Mouse (Mus musculus): ENCODE results near the gene Pdzd7. TPM values are rescaled to one million over a fixed set of nuclear protein-coding genes. Genes with fewer than 3 reads are reported as not detected.
A peak's percentile ranks its signal among the peaks of the same experiment; 100 is the strongest.

The Pdzd7 gene
- polyA plus RNA-seq, 1 experiment from 2014 or later: not detected

DNA sequence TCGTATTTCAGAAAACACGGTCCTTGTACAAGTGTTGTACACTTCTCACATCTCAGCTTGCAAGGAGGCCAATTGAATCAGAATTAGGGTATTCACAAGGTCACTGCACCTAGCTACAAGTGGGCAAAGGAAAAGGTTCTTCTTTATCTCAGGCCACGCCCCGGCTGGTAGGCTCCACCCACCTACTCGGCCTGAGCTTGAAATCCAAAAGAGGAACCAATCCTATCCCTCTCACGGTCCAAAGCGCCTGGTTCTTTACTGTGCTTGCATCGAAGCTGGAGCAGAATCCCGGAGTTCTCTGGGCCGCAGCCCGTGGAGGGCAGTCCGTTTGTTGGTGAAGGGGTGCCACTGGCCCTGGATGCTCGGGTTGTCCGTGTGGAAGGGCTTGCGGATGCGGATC is 40.1 kb downstream of the Pdzd7 start, which contains the start of gene Twnk:
Gene Twnk, plus strand, starts transcription at position 220 of the 400 bp plus-strand sequence.
- peak within 1 kb of the TSS; percentile 92 for H3K4me2 ChIP-seq
- peak; percentile 19; the same call in 1 of the 2 replicates for ATAC-seq (ENCODE audit: low read depth)

DNA sequence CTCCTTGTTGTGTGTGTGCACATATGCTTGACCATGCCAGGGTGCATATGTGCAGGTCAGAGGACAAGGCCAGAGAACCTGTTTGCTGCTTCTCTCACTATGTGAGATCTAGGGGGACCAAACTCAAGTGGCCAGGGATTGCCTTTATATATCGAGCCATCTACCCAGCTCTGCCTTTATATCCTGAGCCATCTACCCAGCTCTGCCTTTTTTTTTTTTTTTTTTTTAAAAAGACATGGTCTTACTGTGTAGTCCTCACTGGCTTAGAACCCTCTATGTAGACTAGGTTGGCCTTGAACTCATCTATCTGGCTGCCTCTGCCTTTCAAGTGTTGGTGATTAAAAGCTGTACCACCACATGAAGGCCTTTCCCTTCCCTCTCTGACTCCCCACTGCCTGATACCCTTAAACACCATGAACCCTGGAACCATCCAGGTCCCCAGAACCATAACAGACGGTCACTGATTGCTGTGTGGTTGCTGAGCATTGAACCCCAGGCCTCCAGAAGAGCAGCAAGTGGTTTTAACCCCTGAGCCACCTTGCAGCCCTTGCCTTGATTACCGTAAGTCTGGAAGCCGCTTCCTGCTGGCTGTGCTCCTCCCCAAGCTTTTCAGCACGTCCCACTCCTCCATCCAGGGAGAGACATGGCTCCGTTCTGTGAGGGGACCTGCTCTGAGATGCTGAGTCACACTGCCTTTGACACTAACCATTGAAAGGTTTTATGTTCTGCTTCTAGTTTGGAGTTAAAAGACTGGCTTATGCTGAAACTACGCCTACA is 41.6 kb downstream of the Pdzd7 start:
- no peak for ATAC-seq (ENCODE audit: low read depth)

More for the DNA sequence above, 40.1 kb downstream of the Pdzd7 start, which contains the start of gene Twnk:
- H3K9ac ChIP-seq: peak within 1 kb of the TSS; percentile 85
- peaks cover 43% of the 10 kb centered on the region for H3K4me1 ChIP-seq (replicated peaks)
- peak; percentile 74 for DNase-seq
- H3K36me3 ChIP-seq: peaks cover 66% of the 10 kb centered on the region
- WGBS (ENCODE audit: insufficient replicate concordance): 7% methylated on average over 16 of the region's 16 CpGs
- peak within 1 kb of the TSS; percentile 96 for H3K4me3 ChIP-seq (replicated peaks)
- H3K27me3 ChIP-seq: no peaks in the 10 kb centered on the region
- H3K9me3 ChIP-seq (replicated peaks): no peaks in the 10 kb centered on the region
- H3K27ac ChIP-seq: peak within 1 kb of the TSS; percentile 68

DNA sequence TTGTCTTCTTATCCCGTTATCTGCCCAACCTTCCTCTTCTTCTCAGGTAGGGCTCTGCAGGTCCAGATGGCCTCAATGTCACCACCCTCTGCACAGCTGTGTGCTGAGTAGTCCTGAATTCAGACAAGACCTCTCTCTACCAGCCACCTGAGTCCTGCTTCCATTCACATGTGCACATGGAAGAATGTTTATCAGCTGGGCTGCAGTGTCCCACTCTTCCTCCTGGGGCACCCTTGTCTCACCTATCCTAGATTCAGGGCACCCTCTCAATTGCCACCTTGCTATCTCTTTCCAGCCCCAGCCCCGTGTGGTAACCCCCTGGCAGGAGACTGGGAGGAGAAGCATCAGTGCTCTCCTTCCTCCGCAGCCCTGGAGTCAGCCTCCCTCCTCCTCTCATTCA is 43.2 kb downstream of the Pdzd7 start:
- ATAC-seq (ENCODE audit: low read depth) (no peak), DNase-seq (no peak)
- Histone ChIP-seq H3K9me3 (replicated peaks) (no peaks in the 10 kb centered on the region), H3K4me3 (replicated peaks) (no peak overlapping the region), H3K27me3 (no peaks in the 10 kb centered on the region), H3K4me2 (no peak overlapping the region), H3K27ac (no peak overlapping the region), H3K4me1 (replicated peaks) (peaks cover 25% of the 10 kb centered on the region), H3K36me3 (peaks cover 49% of the 10 kb centered on the region), H3K9ac (no peak overlapping the region)
- 56% methylated on average over 3 of the region's 3 CpGs for WGBS (ENCODE audit: insufficient replicate concordance)

More for the DNA sequence above, 41.6 kb downstream of the Pdzd7 start:
- Histone ChIP-seq H3K36me3 (peaks cover 55% of the 10 kb centered on the region), H3K4me3 (replicated peaks) (no peak overlapping the region), H3K9ac (no peak overlapping the region), H3K4me2 (no peak overlapping the region), H3K9me3 (replicated peaks) (no peaks in the 10 kb centered on the region), H3K4me1 (replicated peaks) (peaks cover 40% of the 10 kb centered on the region), H3K27ac (no peak overlapping the region), H3K27me3 (no peaks in the 10 kb centered on the region)
- no peak for DNase-seq
- 83% methylated on average over 7 of the region's 7 CpGs for WGBS (ENCODE audit: insufficient replicate concordance)

DNA sequence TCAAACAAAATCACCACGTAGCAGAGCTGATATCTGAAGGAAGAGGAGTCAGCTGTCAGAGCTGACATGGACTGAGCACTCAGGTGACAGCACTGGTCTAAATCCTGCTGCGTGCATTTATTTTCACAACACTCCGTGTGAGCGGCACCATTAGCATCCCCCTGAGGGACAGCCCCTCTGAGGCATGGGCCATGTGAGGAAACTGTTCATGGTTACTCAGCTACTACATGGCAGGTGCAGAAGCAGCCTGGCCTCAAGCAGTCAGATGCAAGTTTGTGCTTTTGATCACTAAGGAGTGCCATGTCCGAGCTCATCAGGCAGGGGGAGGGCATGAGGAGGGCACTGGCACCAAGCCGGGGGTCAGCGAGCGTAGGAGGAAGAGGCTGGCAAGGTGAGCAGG is 45.9 kb downstream of the Pdzd7 start:
- no peak overlapping the region for H3K9ac ChIP-seq
- DNase-seq (no peak), ATAC-seq (ENCODE audit: low read depth) (no peak)
- WGBS (ENCODE audit: insufficient replicate concordance): 75% methylated on average over 8 of the region's 8 CpGs
- no peak overlapping the region for H3K27ac ChIP-seq
- H3K36me3 ChIP-seq: peaks cover 46% of the 10 kb centered on the region
- H3K9me3 ChIP-seq (replicated peaks): no peaks in the 10 kb centered on the region
- no peak overlapping the region for H3K4me3 ChIP-seq (replicated peaks)
- H3K4me2 ChIP-seq: no peak overlapping the region
- H3K4me1 ChIP-seq (replicated peaks): peaks cover 16% of the 10 kb centered on the region
- no peaks in the 10 kb centered on the region for H3K27me3 ChIP-seq

DNA sequence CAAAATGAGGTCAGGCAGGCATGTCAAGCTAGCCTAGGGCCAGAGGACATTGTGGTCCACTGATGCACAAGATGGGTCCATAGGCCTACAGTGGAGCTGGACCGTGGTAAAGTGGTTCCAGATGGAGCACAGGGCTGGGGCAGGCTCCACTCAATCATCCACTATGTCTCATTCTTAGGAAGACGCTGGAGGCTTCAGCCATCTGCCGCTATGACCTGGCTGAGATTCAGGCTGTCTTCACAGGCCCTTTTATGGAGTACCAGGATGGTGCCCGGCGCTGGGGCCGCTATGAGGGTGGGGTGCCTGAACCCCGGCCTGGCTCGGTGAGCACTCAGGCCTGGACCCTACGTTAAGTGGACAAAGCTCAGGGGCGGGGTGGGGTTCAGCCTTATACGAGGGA is 47.7 kb downstream of the Pdzd7 start:
- no peak overlapping the region for H3K4me3 ChIP-seq (replicated peaks)
- H3K27me3 ChIP-seq: no peaks in the 10 kb centered on the region
- peaks cover 13% of the 10 kb centered on the region for H3K4me1 ChIP-seq (replicated peaks)
- no peak for DNase-seq
- no peak overlapping the region for H3K4me2 ChIP-seq
- H3K9me3 ChIP-seq (replicated peaks): no peaks in the 10 kb centered on the region
- H3K9ac ChIP-seq: no peak overlapping the region
- H3K27ac ChIP-seq: no peak overlapping the region
- WGBS (ENCODE audit: insufficient replicate concordance): 83% methylated on average over 11 of the region's 11 CpGs
- no peak for ATAC-seq (ENCODE audit: low read depth)
- peaks cover 27% of the 10 kb centered on the region for H3K36me3 ChIP-seq

DNA sequence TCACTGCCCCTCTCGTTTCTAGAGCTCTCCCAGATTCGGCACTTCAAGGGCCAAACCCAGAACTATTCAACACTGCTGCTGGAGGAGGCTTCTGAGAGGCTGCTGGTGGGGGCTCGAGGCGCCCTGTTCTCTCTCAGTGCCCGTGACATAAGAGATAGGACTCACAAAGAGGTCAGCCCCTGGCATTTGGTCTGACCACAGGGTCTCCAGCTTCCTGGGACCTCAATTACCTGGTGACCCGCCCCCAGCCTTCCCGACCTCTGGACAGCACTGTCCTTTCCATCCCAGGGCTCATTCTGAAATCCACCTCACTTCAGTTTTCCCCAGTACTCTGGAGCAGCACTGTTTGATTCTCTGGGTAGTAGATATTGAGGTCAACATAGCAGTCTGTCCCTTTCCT is 52.8 kb downstream of the Pdzd7 start:
- Histone ChIP-seq H3K36me3 (0 out of 2 replicates have a peak, but pooled peaks cover 5% of the 10 kb centered on the region), H3K4me1 (replicated peaks) (peaks cover 27% of the 10 kb centered on the region), H3K4me2 (no peak overlapping the region), H3K4me3 (replicated peaks) (no peak overlapping the region), H3K9me3 (replicated peaks) (no peaks in the 10 kb centered on the region), H3K27me3 (peaks cover 39% of the 10 kb centered on the region), H3K27ac (peak overlapping the region; percentile 18; the same call in 1 of the 2 replicates), H3K9ac (no peak overlapping the region)
- DNase-seq (no peak), ATAC-seq (ENCODE audit: low read depth) (no peak)
- WGBS (ENCODE audit: insufficient replicate concordance): 43% methylated on average over 7 of the region's 7 CpGs

DNA sequence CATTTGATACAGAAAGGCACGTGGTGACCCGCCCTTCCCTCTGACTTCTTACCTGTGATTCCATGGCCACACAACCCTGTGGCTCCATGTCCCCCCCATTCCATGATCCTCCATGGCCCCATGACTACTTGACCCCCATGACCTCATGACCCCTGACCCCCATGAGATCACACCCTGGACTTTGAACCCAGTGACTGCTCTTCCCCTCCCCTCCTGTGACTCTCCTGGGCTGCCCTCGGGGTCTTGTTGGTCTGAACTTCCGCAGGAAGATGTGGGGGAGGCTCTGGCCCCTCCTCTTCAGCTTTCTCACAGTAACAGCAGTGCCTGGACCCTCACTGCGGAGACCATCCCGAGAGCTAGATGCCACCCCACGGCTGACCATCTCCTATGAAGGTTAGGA is 53.3 kb downstream of the Pdzd7 start:
- H3K27me3 ChIP-seq: peaks cover 43% of the 10 kb centered on the region
- H3K4me2 ChIP-seq: no peak overlapping the region
- ATAC-seq (ENCODE audit: low read depth): no peak
- no peak overlapping the region for H3K27ac ChIP-seq
- no peak overlapping the region for H3K9ac ChIP-seq
- WGBS (ENCODE audit: insufficient replicate concordance): 26% methylated on average over 7 of the region's 7 CpGs
- no peak overlapping the region for H3K4me3 ChIP-seq (replicated peaks)
- no peaks in the 10 kb centered on the region for H3K9me3 ChIP-seq (replicated peaks)
- H3K4me1 ChIP-seq (replicated peaks): peaks cover 31% of the 10 kb centered on the region
- 0 out of 2 replicates have a peak, but pooled peaks cover 2% of the 10 kb centered on the region for H3K36me3 ChIP-seq
- no peak for DNase-seq

DNA sequence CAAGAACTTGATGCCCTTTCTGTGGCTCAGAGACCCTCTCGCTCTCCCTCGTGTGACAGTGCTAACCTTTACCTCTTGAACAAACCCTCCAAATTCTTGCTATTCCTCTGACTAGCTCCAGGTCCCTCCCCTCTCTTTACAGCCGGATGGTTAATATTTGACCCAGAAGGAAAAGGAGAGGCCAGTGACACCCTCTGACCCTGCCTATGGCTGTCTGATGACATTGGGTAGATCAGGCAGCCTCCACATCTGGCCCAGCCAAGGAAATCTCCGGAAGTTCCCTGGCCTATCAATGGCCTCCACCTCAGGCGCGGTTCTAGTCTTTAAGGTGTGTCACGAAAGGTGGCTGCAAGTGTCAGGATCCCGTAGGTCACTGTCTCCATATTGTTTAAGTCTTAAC is 54.5 kb downstream of the Pdzd7 start:
- WGBS (ENCODE audit: insufficient replicate concordance): 71% methylated on average over 8 of the region's 8 CpGs
- Histone ChIP-seq H3K9me3 (replicated peaks) (no peaks in the 10 kb centered on the region), H3K4me1 (replicated peaks) (peaks cover 30% of the 10 kb centered on the region), H3K4me2 (peak overlapping the region; percentile 69), H3K4me3 (replicated peaks) (no peak overlapping the region), H3K36me3 (0 out of 2 replicates have a peak, but pooled peaks cover 2% of the 10 kb centered on the region), H3K27me3 (peaks cover 47% of the 10 kb centered on the region), H3K27ac (peak overlapping the region; percentile 72; the same call in 1 of the 2 replicates), H3K9ac (no peak overlapping the region)
- DNase-seq: no peak
- peak; percentile 57 for ATAC-seq (ENCODE audit: low read depth)

DNA sequence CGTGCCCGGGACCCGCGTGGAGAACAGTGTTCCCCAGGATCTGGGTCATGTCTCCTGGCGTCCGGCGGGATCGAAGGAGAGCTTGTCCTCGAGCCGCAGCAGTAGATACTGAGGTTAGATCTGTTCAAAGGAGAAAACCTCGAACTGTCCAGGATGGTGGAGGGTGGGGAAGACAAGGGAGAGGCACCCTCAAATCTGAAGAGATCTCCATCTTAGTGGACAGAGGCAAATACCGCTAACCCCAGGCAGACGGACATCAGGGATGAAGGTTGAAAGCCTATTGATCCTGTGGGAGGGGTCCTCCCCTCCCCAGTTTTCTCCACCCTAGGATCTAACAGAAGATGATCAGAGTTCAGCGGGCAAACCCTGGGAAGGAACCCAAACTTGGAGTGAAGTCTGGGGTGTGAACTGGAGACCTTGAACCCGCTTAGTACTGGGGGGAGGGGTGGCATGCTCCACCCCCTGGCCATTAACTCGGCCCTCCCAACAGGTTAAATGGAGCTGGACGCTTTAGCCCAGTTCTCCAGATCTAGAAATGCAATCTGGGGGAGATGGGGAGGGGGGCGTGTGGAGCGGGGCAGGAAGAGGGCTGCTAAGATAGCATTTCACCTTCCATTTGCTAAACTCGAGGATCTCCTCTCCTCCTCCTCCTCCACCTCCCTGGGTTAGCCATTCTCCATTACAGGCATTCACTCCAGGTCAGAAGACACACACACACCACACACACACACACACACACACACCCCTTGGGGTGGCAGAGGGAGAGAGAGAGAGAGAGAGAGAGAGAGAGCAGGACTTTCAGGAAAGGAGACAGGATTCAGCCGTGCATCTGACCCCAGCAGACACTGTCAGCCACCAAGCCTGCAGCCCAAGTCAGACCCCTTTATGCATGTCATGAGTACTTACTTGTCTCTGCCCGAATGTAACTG is 55.7 kb downstream of the Pdzd7 start:
- Histone ChIP-seq H3K27me3 (peaks cover 47% of the 10 kb centered on the region), H3K9me3 (replicated peaks) (no peaks in the 10 kb centered on the region), H3K27ac (peak overlapping the region; percentile 73), H3K4me3 (replicated peaks) (peak overlapping the region; percentile 60), H3K4me2 (peak overlapping the region; percentile 69), H3K4me1 (replicated peaks) (peaks cover 39% of the 10 kb centered on the region), H3K36me3 (0 out of 2 replicates have a peak, but pooled peaks cover 1% of the 10 kb centered on the region), H3K9ac (peak overlapping the region; percentile 61)
- DNase-seq (no peak), ATAC-seq (ENCODE audit: low read depth) (no peak)
- 15% methylated on average over 22 of the region's 22 CpGs for WGBS (ENCODE audit: insufficient replicate concordance)

DNA sequence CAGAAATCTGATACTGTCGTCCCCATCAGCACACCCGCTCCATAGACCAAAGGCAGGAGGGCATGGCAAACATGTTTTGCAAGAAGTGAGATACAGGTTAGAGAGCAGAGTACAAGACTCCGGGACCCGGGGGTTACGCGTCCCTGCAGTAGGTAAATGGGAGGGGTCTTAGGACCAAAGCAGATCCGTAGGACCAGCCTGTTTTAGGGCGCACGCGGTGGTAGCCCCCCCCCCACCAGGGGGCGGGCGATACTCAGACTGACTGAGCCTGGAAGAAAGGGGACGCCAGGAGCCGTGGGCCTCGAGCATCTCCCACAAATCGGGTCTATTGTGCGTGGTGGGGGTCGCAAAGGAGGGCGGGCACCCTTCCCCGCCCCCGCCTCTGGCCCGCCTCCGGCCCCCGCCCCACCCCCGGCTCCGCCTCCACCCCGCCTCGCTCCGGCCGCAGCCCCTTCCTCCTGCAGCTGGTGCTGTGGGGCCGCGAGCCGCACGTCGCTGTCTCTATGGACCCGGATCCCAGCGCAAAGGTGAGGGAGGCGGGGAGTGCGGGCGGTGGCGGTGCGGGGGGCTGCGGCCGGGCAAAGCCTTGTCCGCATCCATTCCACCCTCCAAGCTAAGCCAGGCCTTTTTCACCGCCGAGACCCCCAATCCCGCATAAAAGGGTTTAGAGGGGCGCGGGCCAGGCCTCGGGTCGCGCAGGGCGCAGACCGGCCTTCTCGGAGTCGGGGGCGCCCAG is 56.5 kb downstream of the Pdzd7 start, which contains the start of gene Sema4g:
Gene Sema4g, plus strand, starts transcription at position 271 of the 736 bp plus-strand sequence.
- Histone ChIP-seq H3K9ac (peak within 1 kb of the TSS; percentile 61), H3K27me3 (peaks cover 47% of the 10 kb centered on the region), H3K9me3 (replicated peaks) (no peaks in the 10 kb centered on the region), H3K4me1 (replicated peaks) (peaks cover 39% of the 10 kb centered on the region), H3K27ac (peak within 1 kb of the TSS; percentile 73), H3K4me3 (replicated peaks) (peak within 1 kb of the TSS; percentile 60), H3K36me3 (no peaks in the 10 kb centered on the region), H3K4me2 (peak within 1 kb of the TSS; percentile 69)
- no peak for DNase-seq
- 1% methylated on average over 51 of the region's 58 CpGs for WGBS (ENCODE audit: insufficient replicate concordance)
- ATAC-seq (ENCODE audit: low read depth): peak; percentile 35

Data from liver, embryonic 13.5 days (tissue).